Comparison of ENCODE assay signal across 24 mouse cellular contexts in the genomic region with DNA sequence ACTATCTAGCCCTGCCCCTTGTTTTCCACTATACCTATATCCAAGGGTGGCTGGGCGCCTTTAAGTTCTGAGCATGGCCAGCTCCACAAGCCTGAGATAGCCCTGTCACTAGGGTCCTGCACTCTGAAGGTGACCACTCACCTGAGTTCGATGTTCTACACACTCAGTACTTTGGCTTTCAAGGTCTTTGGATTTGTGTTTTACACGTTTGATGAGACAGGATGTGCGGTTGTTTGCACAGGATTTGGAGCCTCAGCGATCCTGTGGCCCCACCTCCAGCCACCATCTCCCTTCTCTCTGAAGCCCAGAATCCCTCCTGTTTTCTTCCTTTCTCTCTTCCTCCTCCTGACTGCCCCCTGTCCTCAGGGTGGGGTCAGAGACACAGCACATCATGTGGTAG. TPM values are rescaled to one million over a fixed set of nuclear protein-coding genes. Genes with fewer than 3 reads are reported as not detected.
DNase-seq lines count a peak whose midpoint lies in the region; ATAC-seq and TF ChIP-seq lines count a peak whose summit lies in the region.
"Had no signal": no experiment of that assay in that cellular context is flagged by ENCODE, and none has a peak within 500 bp of the region (broad histone marks: within the 10 kb centered on the region; RNA-seq: fewer than 3 reads in every experiment).

No protein-coding gene starts in this region.

- H3K27me3 ChIP-seq in heart, adult 2 months (ENCODE audit: control insufficient read depth, insufficient read depth, low read length): no peaks in the 10 kb centered on the region
- H3K27me3 ChIP-seq: embryonic facial prominence, embryonic 13.5 days; embryonic facial prominence, embryonic 15.5 days; forebrain, embryonic 12.5 days had no signal

- no peak for TF ChIP-seq EP300 in heart, adult 2 months (IDR thresholded peaks at IDR 0.05; ENCODE audit: insufficient read depth, low read depth, low read length)

- no peak overlapping the region for H3K4me3 ChIP-seq in heart, adult 2 months
- H3K4me3 ChIP-seq: embryonic facial prominence, embryonic 13.5 days; embryonic facial prominence, embryonic 15.5 days; erythroblast, embryonic 14.5 days; forebrain, embryonic 10.5 days; forebrain, embryonic 12.5 days had no signal

- peak; percentile 28 for DNase-seq in CD4-positive, CD25-positive, alpha-beta regulatory T cell, adult 2 months (ENCODE audit: low read depth, low spot score)
- DNase-seq in heart, postnatal 4 days: peak; percentile 3
- no peak for DNase-seq in heart, adult 2 months
- DNase-seq in yolk sac, embryonic 10.5 days (ENCODE audit: low spot score): peak; percentile 46
- DNase-seq in gastrocnemius, postnatal 10 days: no peak
- DNase-seq: adrenal gland, adult 2 months; adrenal gland, postnatal 10 days; adrenal gland, postnatal 25 days; B cell, adult 2 months; cerebellum, adult 11 months; cerebellum, adult 18-20 months; cerebellum, adult 8-10 months; cerebellum, adult 9-11 months; cerebellum, postnatal 14 days; cerebellum, postnatal 36 days; embryo, embryonic 11 days had no signal

- H3K9ac ChIP-seq in heart, adult 2 months (ENCODE audit: low read depth, low read length): no peak overlapping the region
- H3K9ac ChIP-seq: embryonic facial prominence, embryonic 13.5 days; embryonic facial prominence, embryonic 15.5 days; forebrain, embryonic 12.5 days had no signal

- no peak for TF ChIP-seq CTCF in heart, adult 2 months (IDR thresholded peaks at IDR 0.05)

- no peak overlapping the region for H3K27ac ChIP-seq in heart, adult 2 months
- H3K27ac ChIP-seq: embryonic facial prominence, embryonic 13.5 days; embryonic facial prominence, embryonic 15.5 days; forebrain, embryonic 10.5 days; forebrain, embryonic 12.5 days had no signal

- H3K36me3 ChIP-seq in heart, adult 2 months (ENCODE audit: control insufficient read depth, insufficient read depth, low read length): no peaks in the 10 kb centered on the region
- H3K36me3 ChIP-seq: embryonic facial prominence, embryonic 13.5 days; embryonic facial prominence, embryonic 15.5 days; forebrain, embryonic 10.5 days; forebrain, embryonic 12.5 days had no signal

- WGBS in heart, adult 2 months: 65% methylated on average over 5 of the region's 5 CpGs

- intact Hi-C loops in heart, adult 2 months (cut with DNase I): no loop called here

- TF ChIP-seq POLR2A in heart, adult 2 months (IDR thresholded peaks at IDR 0.05; ENCODE audit: insufficient read depth, low read depth, low read length): no peak

- ATAC-seq in CD4-positive, CD25-positive, alpha-beta regulatory T cell, adult 4 months: no peak
- ATAC-seq: forebrain, embryonic 14.5 days; forebrain, embryonic 16.5 days had no signal

- H3K79me2 ChIP-seq in heart, adult 2 months (replicated peaks; ENCODE audit: control insufficient read depth, insufficient read depth, low read length): no peaks in the 10 kb centered on the region

- H3K4me1 ChIP-seq in heart, adult 2 months (ENCODE audit: control insufficient read depth, insufficient read depth, low read length): peaks cover 12% of the 10 kb centered on the region

RNA-seq across cellular contexts. Expression of gene Vcpkmt, which starts 49.6 kb away (rescaled TPM):
- polyA plus RNA-seq in CD4-positive, CD25-positive, alpha-beta regulatory T cell, adult 4 months (2017; shearing (Covaris generic)): 10 to 100 TPM in 1 of 2 experiments, 1 to 10 TPM in 1; 9.5 to 11.7 TPM
- total RNA-seq in heart, postnatal 4 days (2021): 1 to 10 TPM; 6.3 to 6.9 TPM
- 1 to 10 TPM; 3.5 TPM for total RNA-seq in heart, adult 2 months (2021)
- 2.0 TPM in 2 replicates for polyA plus RNA-seq in heart, adult 2 months (2012; rRNA removed)
- total RNA-seq in gastrocnemius, postnatal 10 days (2021): 1 to 10 TPM; 5.1 to 5.5 TPM

Comparison
In these comparisons a context has a peak if more than half of its experiments do, and no peak if none do; other contexts are left out.
1. DNase-seq: peak in CD4-positive, CD25-positive, alpha-beta regulatory T cell, adult 2 months (single experiment), heart, postnatal 4 days (single experiment) and yolk sac, embryonic 10.5 days (single experiment); none in heart, adult 2 months (0 of 2) and gastrocnemius, postnatal 10 days (single experiment).